Mouse (Mus musculus) midbrain, embryonic 15.5 days (tissue): ENCODE results near the gene Nudt5. TPM values are rescaled to one million over a fixed set of nuclear protein-coding genes. Genes with fewer than 3 reads are reported as not detected.
A peak's percentile ranks its signal among the peaks of the same experiment; 100 is the strongest.
"Not testable (repeated sequence)": the region's sequence is repeated elsewhere in the genome, so short reads cannot be mapped to it uniquely, and the experiment has no call there.

Experiments
- ATAC-seq: fragments of 200-750 bp; cut with Nextera tagmentation; replicated peaks from 2 replicates; pipeline ENCODE4 v1.8.0; 2017; ENCODE audit warnings: moderate TSS enrichment
- H3K27ac ChIP-seq: fragments of 300-500 bp; sonication (generic); 2 replicates; pipeline ENCODE4 v1.5.1; 2015; ENCODE audit warnings: mild to moderate bottlenecking, inconsistent platforms
- H3K27me3 ChIP-seq: fragments of 300-500 bp; sonication (generic); replicated peaks from 2 replicates; pipeline ENCODE4 v1.6.1; 2015; ENCODE audit warnings: inconsistent platforms
- H3K36me3 ChIP-seq: fragments of 300-500 bp; sonication (generic); replicated peaks from 2 replicates; pipeline ENCODE4 v1.6.1; 2015; ENCODE audit warnings: inconsistent platforms
- H3K4me1 ChIP-seq: fragments of 300-500 bp; sonication (generic); 2 replicates; pipeline ENCODE4 v1.6.1; 2015; ENCODE audit warnings: inconsistent platforms
- H3K4me2 ChIP-seq: fragments of 300-500 bp; sonication (generic); 2 replicates; pipeline ENCODE4 v1.6.1; 2015; ENCODE audit warnings: inconsistent platforms, mild to moderate bottlenecking, moderate library complexity
- H3K4me3 ChIP-seq: fragments of 300-500 bp; sonication (generic); 2 replicates; pipeline ENCODE4 v1.5.1; 2015; ENCODE audit warnings: mild to moderate bottlenecking, inconsistent platforms
- H3K9ac ChIP-seq: fragments of 300-500 bp; sonication (generic); 2 replicates; pipeline ENCODE4 v1.6.1; 2015; ENCODE audit warnings: mild to moderate bottlenecking, inconsistent platforms
- H3K9me3 ChIP-seq: fragments of 300-500 bp; sonication (generic); 2 replicates; pipeline ENCODE4 v1.6.1; 2016; ENCODE audit warnings: inconsistent platforms
- WGBS: fragments of 180-500 bp; shearing (Covaris S2); methylation state at CpG from one replicate; pipeline ENCODE4 v1.1.7; 2015; ENCODE audit warnings: mixed read lengths; 5-methylcytosine and 5-hydroxymethylcytosine counted together
- polyA plus RNA-seq: library from polyadenylated mRNA; unstranded; fragments of >200 nt; fragmentation: Nextera tagmentation; extraction: Ambion mirVana; gene quantifications from 2 replicates; pipeline ENCODE4 v1.2.1, GENCODE M21; 2015

Gene Nudt5
- polyA plus RNA-seq, result 21.2 and 22.0 TPM in 2 replicates

DNA sequence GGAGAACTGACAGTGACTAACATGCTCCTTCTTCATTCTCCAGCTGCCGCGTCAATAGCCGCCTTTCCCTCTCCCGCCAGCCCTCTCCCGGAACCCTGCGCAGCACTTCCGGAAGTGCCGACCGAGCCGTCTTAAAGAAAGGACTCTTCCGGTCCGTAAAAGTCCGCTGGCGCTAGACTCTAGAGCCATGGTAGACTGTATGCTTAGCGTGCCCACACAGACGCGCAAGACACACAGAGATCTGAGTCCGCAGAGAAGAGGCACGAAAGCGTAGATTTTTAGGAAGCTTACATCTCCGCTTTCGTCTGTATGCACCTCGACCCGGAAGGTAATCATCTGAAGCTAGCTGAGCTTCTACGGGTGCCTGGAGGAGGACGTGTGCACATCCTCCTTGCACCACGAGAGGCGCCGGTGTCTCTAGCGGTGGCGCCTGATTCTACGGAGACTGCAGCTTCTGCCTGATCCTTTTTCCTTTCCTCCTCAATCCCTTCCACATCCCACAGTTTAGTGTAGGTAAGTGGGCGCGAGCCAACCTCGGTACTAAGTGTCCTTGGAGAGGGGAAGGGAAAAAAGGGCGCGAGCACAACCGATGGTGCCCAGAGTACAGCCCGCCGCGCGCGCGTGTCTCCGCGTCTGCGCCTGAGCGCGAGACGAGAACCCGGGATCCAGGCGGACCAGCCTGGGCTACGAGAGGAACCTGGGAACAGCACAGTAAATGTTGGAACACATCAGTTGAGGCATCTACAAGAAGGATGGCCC, at the start of gene Nudt5, which contains the start of gene Cdc123:
Gene Nudt5 (plus strand): TSS at position 147 of the 759 bp plus-strand sequence.
Gene Cdc123 (minus strand): TSS at position 292 of the 759 bp plus-strand sequence.
- H3K4me1 ChIP-seq, result peaks cover 21% of the 10 kb centered on the region
- WGBS, result under 1% methylated on average over 53 of the region's 53 CpGs
- H3K4me3 ChIP-seq, result peak within 1 kb of the TSS; percentile 75
- no peaks in the 10 kb centered on the region for H3K9me3 ChIP-seq
- H3K9ac ChIP-seq, result peak within 1 kb of the TSS; percentile 75
- no peaks in the 10 kb centered on the region for H3K27me3 ChIP-seq
- peak; percentile 97 for ATAC-seq
- peaks cover 9% of the 10 kb centered on the region for H3K36me3 ChIP-seq
- H3K4me2 ChIP-seq, result peak within 1 kb of the TSS; percentile 65
- peak within 1 kb of the TSS; percentile 85 for H3K27ac ChIP-seq

DNA sequence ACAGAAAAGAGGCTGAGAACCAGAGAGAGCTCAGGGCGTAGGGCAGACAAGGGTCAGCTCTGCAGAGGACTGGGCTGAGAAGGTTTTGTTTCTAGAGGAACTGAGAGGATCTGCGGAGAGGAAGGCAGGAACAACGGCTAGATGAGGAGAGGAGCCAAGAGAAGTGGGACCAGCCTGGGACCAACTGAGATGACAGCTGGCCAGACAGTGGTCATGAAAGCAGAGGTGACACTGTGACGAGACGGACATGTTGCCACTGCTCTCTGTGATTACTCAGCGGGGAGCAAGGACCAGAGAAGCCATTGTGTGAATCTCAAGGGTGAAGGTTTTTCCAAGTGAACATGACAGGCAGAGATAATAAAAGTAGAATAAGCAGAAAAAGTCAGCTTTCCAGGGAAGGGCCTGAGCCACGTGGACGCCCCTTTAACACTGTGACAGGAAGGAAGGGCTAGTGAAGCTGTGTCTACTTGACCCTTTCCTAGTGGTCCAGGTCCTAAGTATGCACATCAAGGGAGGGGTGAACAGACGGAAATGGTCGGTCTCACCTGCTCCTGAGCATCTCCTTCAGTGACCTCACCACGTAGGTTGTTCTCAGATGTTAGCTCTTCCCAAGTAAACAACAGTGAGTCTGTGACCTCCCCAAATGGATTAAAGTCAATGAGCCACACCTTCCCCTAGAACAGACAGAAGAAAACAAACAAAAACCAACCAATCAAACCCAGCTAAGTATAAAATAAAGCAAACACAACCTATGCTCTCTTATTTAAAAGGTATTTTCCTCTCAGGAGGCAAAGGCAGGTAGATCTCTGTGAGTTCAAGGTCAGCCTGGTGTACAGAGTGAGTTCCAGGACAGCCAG, 46.8 kb upstream of the Nudt5 start:
- H3K9ac ChIP-seq, result no peak overlapping the region
- H3K27me3 ChIP-seq, result no peaks in the 10 kb centered on the region
- 92% methylated on average over 11 of the region's 11 CpGs for WGBS
- H3K4me3 ChIP-seq, result no peak overlapping the region
- peaks cover 36% of the 10 kb centered on the region for H3K36me3 ChIP-seq
- H3K4me1 ChIP-seq, result no peaks in the 10 kb centered on the region
- no peak for ATAC-seq
- no peaks in the 10 kb centered on the region for H3K9me3 ChIP-seq
- H3K27ac ChIP-seq, result no peak overlapping the region
- H3K4me2 ChIP-seq, result no peak overlapping the region

GRCm38 (mm10) chr2:5801182-5801640, 43.6 kb upstream of the Nudt5 start:
- Histone ChIP-seq H3K9me3 (no peaks in the 10 kb centered on the region), H3K4me3 (no peak overlapping the region), H3K9ac (no peak overlapping the region), H3K27me3 (no peaks in the 10 kb centered on the region), H3K4me1 (no peaks in the 10 kb centered on the region), H3K36me3 (peaks cover 32% of the 10 kb centered on the region; the same call in 1 of the 2 replicates), H3K27ac (no peak overlapping the region), H3K4me2 (no peak overlapping the region)
- no peak for ATAC-seq
- 90% methylated on average over 9 of the region's 9 CpGs for WGBS

GRCm38 (mm10) chr2:5801927-5802590, 42.8 kb upstream of the Nudt5 start:
- Histone ChIP-seq H3K9ac (no peak overlapping the region), H3K4me1 (no peaks in the 10 kb centered on the region), H3K36me3 (peaks cover 28% of the 10 kb centered on the region; the same call in 1 of the 2 replicates), H3K27me3 (no peaks in the 10 kb centered on the region), H3K27ac (no peak overlapping the region), H3K9me3 (no peaks in the 10 kb centered on the region), H3K4me3 (no peak overlapping the region), H3K4me2 (no peak overlapping the region)
- WGBS, result 95% methylated on average over 10 of the region's 10 CpGs
- ATAC-seq, result no peak

DNA sequence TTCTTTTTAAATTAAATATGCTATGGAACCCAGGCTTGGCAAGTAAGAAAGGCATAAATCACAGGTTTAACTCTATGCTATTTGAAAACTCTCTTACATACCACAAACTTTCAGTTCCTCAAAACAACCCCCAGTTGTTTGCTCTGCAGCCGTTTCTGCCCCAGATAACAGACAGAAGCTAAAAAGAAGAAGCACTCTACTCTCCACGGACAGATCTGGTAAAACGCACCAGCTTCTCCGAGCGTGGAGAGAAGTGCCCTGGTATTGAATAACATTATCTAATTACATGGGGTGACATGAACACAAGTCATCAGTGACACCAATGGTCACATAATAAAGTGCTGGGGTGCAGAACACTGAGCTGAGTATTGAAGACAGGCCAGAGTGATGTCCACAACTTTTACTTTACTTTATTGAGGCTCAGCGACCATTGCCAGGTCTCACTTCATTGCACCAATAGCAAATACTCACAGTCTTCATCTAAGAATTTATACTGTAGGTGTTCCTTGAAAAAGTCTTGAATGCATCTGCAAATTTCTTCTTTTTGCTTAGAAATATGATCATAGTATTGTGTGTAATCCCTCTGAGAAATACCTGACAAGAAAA, 40.3 kb upstream of the Nudt5 start:
- Histone ChIP-seq H3K27ac (no peak overlapping the region), H3K36me3 (peaks cover 25% of the 10 kb centered on the region; the same call in 1 of the 2 replicates), H3K4me3 (no peak overlapping the region), H3K9ac (no peak overlapping the region), H3K27me3 (no peaks in the 10 kb centered on the region), H3K4me1 (no peaks in the 10 kb centered on the region), H3K9me3 (no peaks in the 10 kb centered on the region), H3K4me2 (no peak overlapping the region)
- WGBS, result 93% methylated on average over 6 of the region's 6 CpGs
- no peak for ATAC-seq

DNA sequence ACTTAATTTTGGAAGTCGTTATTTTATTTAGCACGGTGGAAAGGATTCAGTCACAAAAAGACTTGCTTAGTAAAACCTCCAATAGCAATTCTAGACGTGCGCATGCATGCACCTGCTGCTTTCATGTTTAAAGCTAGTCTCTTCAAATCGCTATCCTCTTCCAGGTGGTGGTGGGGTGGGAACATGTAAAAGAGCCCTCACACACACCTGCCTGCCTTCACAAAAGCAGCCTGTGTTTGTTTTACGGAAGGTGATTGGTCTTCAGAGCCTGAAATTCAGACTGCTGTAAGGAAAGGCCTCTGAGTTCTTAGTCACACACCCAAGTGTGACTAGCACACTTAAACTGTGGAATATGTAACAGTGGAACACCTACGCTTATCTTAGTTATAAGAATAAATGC, 39.6 kb upstream of the Nudt5 start:
- Histone ChIP-seq H3K9me3 (no peaks in the 10 kb centered on the region), H3K27ac (no peak overlapping the region), H3K27me3 (no peaks in the 10 kb centered on the region), H3K9ac (no peak overlapping the region), H3K4me3 (no peak overlapping the region), H3K4me2 (no peak overlapping the region), H3K4me1 (no peaks in the 10 kb centered on the region), H3K36me3 (peaks cover 25% of the 10 kb centered on the region; the same call in 1 of the 2 replicates)
- WGBS, result 96% methylated on average over 7 of the region's 7 CpGs
- no peak for ATAC-seq

GRCm38 (mm10) chr2:5806201-5806600, 38.6 kb upstream of the Nudt5 start:
- H3K36me3 ChIP-seq, result peaks cover 20% of the 10 kb centered on the region; the same call in 1 of the 2 replicates
- not testable (repeated sequence) for ATAC-seq, H3K9me3 ChIP-seq, H3K4me2 ChIP-seq, H3K4me3 ChIP-seq, H3K27me3 ChIP-seq, H3K4me1 ChIP-seq, H3K9ac ChIP-seq, H3K27ac ChIP-seq
- WGBS, result 90% methylated on average over 3 of the region's 3 CpGs

DNA sequence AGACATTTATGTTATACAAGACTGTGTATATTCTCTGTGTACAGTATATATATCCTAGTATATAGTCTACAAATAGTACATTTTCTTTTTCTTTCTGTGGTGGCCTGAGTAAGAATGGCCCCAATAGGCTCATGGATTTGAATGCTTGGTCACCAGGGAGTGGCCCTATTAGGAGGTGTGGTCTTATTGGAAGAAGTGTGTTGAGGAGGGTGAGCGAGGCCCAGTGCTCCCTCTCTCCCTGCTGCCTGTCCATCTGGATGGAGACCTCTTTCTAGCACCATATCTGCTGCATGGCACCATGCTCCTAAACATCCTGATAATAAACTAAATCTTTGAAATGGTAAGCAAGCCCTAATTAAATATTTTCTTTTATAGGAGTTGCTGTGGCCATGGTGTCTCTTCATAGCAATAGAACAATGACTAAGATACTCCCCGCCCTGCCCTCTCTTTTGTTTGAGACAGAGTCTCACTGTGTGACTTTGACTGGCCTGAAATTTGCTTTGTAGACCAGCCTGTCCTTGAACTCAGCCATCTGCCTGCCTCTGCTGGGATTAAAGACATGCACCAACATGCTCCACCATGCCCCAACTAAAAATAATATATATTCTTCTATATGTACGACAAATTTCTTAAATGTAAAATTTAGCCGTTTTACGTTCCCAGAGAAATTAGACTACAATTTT, 34.6 kb upstream of the Nudt5 start:
- H3K36me3 ChIP-seq, result peaks cover 15% of the 10 kb centered on the region
- 89% methylated on average over 5 of the region's 5 CpGs for WGBS
- no peak for ATAC-seq

DNA sequence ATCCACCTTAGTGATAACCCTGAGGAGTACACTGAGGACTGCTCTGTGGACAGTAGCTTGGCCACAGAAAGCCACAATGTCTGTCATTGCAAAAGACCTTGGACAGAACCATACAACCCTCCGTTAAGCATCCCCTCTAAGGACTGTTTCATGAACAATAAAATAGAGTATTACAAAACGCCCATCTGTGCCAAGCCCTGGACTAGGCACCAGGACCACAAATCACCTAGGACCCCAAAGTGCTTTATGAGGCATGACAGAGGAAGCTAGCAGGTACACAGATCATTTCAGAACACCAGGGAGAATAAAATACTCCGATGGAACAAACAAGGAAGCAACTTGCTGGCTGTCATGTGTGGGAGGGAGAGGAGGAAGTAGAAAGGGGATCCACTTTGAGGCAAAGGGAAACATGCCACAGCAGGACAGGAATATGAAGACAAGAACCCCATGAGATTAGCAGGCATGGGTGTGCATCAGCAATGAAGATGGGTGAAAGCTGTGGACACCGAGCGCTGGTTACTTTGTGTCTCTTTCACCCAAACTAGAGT, 33.5 kb upstream of the Nudt5 start:
- peaks cover 13% of the 10 kb centered on the region for H3K36me3 ChIP-seq

More for the DNA sequence above, 34.6 kb upstream of the Nudt5 start:
- H3K4me3 ChIP-seq, result no peak overlapping the region
- H3K4me2 ChIP-seq, result no peak overlapping the region
- no peak overlapping the region for H3K9ac ChIP-seq
- no peaks in the 10 kb centered on the region for H3K27me3 ChIP-seq
- no peaks in the 10 kb centered on the region for H3K9me3 ChIP-seq
- H3K4me1 ChIP-seq, result no peaks in the 10 kb centered on the region
- H3K27ac ChIP-seq, result no peak overlapping the region

GRCm38 (mm10) chr2:5821264-5821663, 23.6 kb upstream of the Nudt5 start:
- Histone ChIP-seq H3K9me3 (no peaks in the 10 kb centered on the region), H3K4me1 (no peaks in the 10 kb centered on the region), H3K9ac (no peak overlapping the region), H3K4me3 (no peak overlapping the region), H3K36me3 (peaks cover 41% of the 10 kb centered on the region), H3K27ac (no peak overlapping the region), H3K4me2 (no peak overlapping the region), H3K27me3 (no peaks in the 10 kb centered on the region)
- WGBS, result 94% methylated on average over 10 of the region's 10 CpGs
- ATAC-seq, result no peak

More for the DNA sequence above, 33.5 kb upstream of the Nudt5 start:
- no peak overlapping the region for H3K4me2 ChIP-seq
- no peak overlapping the region for H3K9ac ChIP-seq
- H3K27ac ChIP-seq, result no peak overlapping the region
- no peak overlapping the region for H3K4me3 ChIP-seq
- no peaks in the 10 kb centered on the region for H3K4me1 ChIP-seq
- H3K27me3 ChIP-seq, result no peaks in the 10 kb centered on the region
- no peaks in the 10 kb centered on the region for H3K9me3 ChIP-seq
- 92% methylated on average over 5 of the region's 5 CpGs for WGBS
- no peak for ATAC-seq

- peaks cover 40% of the 10 kb centered on the region for H3K36me3 ChIP-seq
Observed at GRCm38 (mm10) chr2:5822449-5822848, 22.4 kb upstream of the Nudt5 start.

More at GRCm38 (mm10) chr2:5822449-5822848, 22.4 kb upstream of the Nudt5 start:
- Histone ChIP-seq H3K4me3 (no peak overlapping the region), H3K9ac (no peak overlapping the region), H3K27ac (no peak overlapping the region), H3K27me3 (no peaks in the 10 kb centered on the region), H3K4me1 (no peaks in the 10 kb centered on the region), H3K9me3 (no peaks in the 10 kb centered on the region), H3K4me2 (no peak overlapping the region)
- ATAC-seq, result no peak
- WGBS, result 95% methylated on average over 6 of the region's 6 CpGs
